Mouse (Mus musculus) heart, embryonic 10.5 days (tissue): ENCODE measurements at regions not wholly inside any gene's neighbourhood (a gene's known extent, or its start where the extent isn't known, plus 50 kb on each side); places are given as distances from the start of the nearest gene placed in this dataset.
A peak's percentile ranks its signal among the peaks of the same experiment; 100 is the strongest.

Experiments used
- DNase-seq: peaks from one replicate; pipeline ENCODE4 v3.0.0-alpha.2; 2017; ENCODE audit warnings: low spot score
- H3K27ac ChIP-seq: fragments of 300-500 bp; sonication (generic); 2 replicates; pipeline ENCODE4 v1.5.1; 2016; ENCODE audit warnings: mild to moderate bottlenecking
- H3K27me3 ChIP-seq: fragments of 300-500 bp; sonication (generic); 2 replicates; pipeline ENCODE4 v1.6.1; 2016; ENCODE audit warnings: mild to moderate bottlenecking; ENCODE audit not compliant: poor library complexity, insufficient read depth, severe bottlenecking
- H3K36me3 ChIP-seq: fragments of 300-500 bp; sonication (generic); 2 replicates; pipeline ENCODE4 v1.6.1; 2016; ENCODE audit warnings: mild to moderate bottlenecking, moderate library complexity
- H3K4me1 ChIP-seq: fragments of 300-500 bp; sonication (generic); 2 replicates; pipeline ENCODE4 v1.6.1; 2016; ENCODE audit warnings: mild to moderate bottlenecking
- H3K4me3 ChIP-seq: fragments of 300-500 bp; sonication (generic); 2 replicates; pipeline ENCODE4 v1.5.1; 2016; ENCODE audit warnings: mild to moderate bottlenecking, moderate library complexity
- H3K9me3 ChIP-seq: fragments of 300-500 bp; sonication (generic); 2 replicates; pipeline ENCODE4 v1.6.1; 2016; ENCODE audit warnings: mild to moderate bottlenecking, moderate library complexity
- WGBS: fragments of 180-500 bp; shearing (Covaris S2); methylation state at CpG from one replicate; pipeline ENCODE4 v1.1.7; 2016; 5-methylcytosine and 5-hydroxymethylcytosine counted together

DNA sequence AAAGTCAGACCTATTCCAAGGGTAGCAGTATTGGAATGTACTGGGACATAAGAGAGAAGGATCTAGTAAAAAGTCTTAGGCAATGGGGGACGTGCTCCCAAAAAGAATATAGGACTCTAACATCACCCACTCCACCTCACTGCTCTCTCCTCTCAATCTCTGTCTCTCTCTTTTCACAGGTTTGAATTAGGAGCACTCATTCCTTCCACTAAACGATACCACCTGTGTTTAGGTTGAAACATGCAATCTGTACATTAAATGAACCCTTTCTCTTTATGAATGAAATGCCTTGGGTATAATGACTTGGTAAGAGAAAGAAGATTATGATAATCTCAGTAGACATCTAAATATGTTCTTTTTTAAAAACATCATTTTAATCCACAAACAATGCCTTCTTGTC is 129.4 kb downstream of the Zpld1 start:
- no peak overlapping the region for H3K4me3 ChIP-seq
- DNase-seq, result no peak
- H3K27ac ChIP-seq, result no peak overlapping the region
- H3K27me3 ChIP-seq, result no peaks in the 10 kb centered on the region
- no peaks in the 10 kb centered on the region for H3K4me1 ChIP-seq
- no peaks in the 10 kb centered on the region for H3K36me3 ChIP-seq
- 79% methylated on average over 2 of the region's 2 CpGs for WGBS
- no peaks in the 10 kb centered on the region for H3K9me3 ChIP-seq

DNA sequence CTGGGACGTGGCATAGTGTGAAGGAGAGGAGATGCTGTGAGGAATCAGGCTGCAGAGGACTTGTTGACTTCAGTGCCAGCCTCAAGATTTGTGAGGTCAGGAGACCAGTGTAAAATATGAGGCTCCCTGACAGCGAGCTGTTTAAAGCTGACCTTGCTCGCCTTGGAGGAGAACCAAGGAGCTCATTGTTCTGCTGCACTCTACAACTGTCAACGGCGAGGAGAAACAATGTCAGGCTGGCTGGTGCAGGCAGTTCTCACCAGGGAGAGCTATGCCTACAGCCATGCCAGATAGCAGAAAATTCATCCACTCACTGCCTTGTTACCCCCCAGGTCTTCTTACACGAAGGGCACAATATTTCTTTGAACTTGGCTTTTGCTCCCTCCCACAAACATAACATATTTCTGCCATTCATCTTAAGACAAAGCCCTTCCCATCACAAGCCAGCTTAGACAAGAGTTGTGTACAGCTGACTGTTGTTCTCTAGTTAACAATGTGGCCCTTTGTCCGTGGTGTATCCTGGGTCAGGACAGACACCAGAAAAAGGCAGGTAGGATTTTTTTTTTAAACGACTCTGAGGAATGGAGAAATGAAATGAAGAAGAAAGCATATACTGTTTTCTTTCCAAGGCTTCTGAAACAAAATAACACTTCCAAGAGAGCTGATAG is 131.5 kb downstream of the Zpld1 start:
- H3K27ac ChIP-seq, result no peak overlapping the region
- H3K4me3 ChIP-seq, result no peak overlapping the region
- no peaks in the 10 kb centered on the region for H3K9me3 ChIP-seq
- no peaks in the 10 kb centered on the region for H3K36me3 ChIP-seq
- H3K4me1 ChIP-seq, result no peaks in the 10 kb centered on the region
- WGBS, result 67% methylated on average over 8 of the region's 8 CpGs
- DNase-seq, result no peak
- no peaks in the 10 kb centered on the region for H3K27me3 ChIP-seq

DNA sequence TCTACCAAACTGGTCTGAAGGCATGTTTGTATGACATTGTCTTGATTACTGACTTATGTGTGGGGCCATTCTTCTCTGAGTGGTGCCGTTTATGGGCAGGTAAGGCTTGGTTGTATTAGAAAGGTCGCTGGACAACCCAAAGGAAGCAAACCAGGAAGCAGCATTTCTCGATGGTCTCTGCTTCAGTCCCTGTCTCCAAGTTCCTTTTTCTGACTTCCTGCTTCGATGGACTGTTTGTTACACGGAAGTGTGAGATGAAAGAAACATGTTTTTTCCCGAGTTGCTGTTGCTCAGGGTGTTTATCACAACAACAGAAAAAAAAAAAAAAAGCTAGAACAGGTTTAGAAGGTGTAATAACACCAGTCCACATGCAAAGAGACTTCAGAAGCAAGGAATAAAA is 134.9 kb downstream of the Zpld1 start:
- no peak for DNase-seq
- H3K27ac ChIP-seq, result no peak overlapping the region
- no peak overlapping the region for H3K4me3 ChIP-seq
- WGBS, result 73% methylated on average over 6 of the region's 6 CpGs
- no peaks in the 10 kb centered on the region for H3K36me3 ChIP-seq
- H3K4me1 ChIP-seq, result no peaks in the 10 kb centered on the region
- no peaks in the 10 kb centered on the region for H3K27me3 ChIP-seq
- no peaks in the 10 kb centered on the region for H3K9me3 ChIP-seq

DNA sequence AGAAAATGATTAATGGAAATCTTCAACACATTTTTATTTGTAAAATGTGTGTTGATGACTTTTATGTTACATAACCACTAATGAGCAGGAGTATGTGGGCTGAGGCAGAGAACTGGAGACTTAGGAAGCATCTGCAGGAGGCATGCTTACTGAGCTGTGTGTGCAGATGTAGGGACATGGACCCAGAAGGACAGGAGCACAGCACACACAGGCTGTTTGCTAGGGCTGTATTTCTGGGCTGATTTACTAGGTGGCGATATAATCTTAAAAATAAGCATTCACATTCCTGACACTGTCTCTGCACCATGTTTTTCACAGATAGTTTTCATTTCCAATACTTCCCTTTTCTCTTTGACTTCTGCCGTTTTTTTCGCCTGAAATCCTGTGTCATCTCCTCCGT is 146.1 kb downstream of the Zpld1 start:
- no peaks in the 10 kb centered on the region for H3K27me3 ChIP-seq
- no peaks in the 10 kb centered on the region for H3K36me3 ChIP-seq
- no peak overlapping the region for H3K27ac ChIP-seq
- DNase-seq, result no peak
- H3K4me1 ChIP-seq, result no peaks in the 10 kb centered on the region
- no peak overlapping the region for H3K4me3 ChIP-seq
- H3K9me3 ChIP-seq, result no peaks in the 10 kb centered on the region
- WGBS, result 52% methylated on average over 4 of the region's 4 CpGs

DNA sequence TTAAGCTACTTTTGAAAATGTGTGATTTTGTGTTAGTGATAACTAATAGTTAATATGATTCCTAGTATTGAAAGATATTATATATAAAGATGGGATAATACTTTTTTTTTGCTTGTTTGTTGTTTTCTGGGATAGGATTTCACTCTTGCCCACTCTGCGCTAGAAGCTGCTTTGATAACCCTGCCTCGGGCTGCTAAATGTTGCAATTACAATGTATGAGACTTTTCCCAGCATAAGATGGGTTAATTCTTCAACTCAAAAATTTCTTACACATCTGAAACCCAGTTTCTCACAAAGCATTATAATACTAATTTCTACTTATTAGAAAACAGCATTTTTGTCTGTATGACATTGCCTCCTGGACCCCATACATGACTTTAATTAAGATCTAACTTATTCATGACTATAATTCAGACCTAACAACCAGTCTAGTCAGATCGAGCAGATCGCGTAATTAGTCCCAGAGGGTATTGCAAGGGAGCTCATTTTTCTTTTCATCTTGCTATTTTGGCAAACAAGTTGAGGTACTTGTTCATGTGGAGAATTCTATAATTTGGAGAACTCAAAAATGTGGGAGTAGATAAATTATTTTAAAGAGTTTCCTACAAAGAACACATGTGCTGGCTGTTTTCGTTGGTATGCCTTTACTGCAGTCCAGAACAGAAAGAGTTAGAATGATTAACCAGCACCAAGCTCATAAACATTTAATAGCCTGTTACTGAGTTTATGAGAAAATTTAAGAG is 155.2 kb downstream of the Zpld1 start:
- WGBS, result 87% methylated on average over 6 of the region's 6 CpGs
- no peak overlapping the region for H3K27ac ChIP-seq

DNA sequence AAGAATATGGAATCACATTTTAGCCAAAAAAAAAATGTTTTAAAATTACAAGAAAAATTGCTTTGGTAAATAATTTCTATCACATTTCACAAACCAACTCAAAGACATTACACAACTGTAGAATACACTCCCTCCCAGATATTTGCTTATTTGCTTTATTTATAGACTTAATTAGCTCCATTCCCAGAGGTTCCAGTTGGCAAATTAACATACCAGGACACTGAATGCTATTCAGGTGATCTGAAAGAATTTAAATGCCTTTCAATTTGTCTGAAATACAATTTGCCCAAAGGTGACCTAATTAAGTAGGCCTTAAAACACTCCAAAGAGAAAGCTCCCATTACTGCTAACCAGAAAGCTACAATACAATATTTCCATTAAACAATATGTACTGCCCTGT is 162.8 kb downstream of the Zpld1 start:
- H3K36me3 ChIP-seq, result no peaks in the 10 kb centered on the region
- H3K4me3 ChIP-seq, result no peak overlapping the region
- DNase-seq, result no peak
- H3K4me1 ChIP-seq, result no peaks in the 10 kb centered on the region
- H3K27me3 ChIP-seq, result no peaks in the 10 kb centered on the region
- no peak overlapping the region for H3K27ac ChIP-seq
- H3K9me3 ChIP-seq, result no peaks in the 10 kb centered on the region

More for the DNA sequence above, 155.2 kb downstream of the Zpld1 start:
- Histone ChIP-seq H3K36me3 (no peaks in the 10 kb centered on the region), H3K27me3 (no peaks in the 10 kb centered on the region), H3K4me1 (no peaks in the 10 kb centered on the region), H3K9me3 (no peaks in the 10 kb centered on the region), H3K4me3 (no peak overlapping the region)
- DNase-seq, result no peak

DNA sequence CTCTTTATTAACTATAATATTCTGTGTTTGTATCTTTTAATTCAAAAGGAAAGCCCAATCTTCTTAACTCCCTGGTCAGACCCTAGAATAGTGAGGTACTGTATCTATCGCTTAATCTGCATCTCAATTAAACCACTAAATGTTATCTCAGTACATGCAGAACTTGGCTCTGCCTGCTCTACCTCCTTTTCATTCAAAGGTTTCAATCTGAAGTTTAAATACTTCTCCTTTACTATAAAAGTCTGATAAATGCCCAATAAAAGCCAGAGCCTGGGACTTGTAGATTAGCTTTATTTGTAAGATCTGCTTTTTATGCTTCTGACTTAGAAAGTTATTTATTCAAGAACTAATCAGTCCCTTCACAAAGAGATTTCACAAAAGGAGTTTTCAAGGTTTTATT is 200.1 kb downstream of the Zpld1 start:
- H3K27me3 ChIP-seq, result no peaks in the 10 kb centered on the region
- no peaks in the 10 kb centered on the region for H3K36me3 ChIP-seq
- H3K4me3 ChIP-seq, result no peak overlapping the region
- no peaks in the 10 kb centered on the region for H3K9me3 ChIP-seq
- no peak for DNase-seq
- WGBS, result 83% methylated on average over 1 of the region's 1 CpGs
- no peak overlapping the region for H3K27ac ChIP-seq
- H3K4me1 ChIP-seq, result no peaks in the 10 kb centered on the region

DNA sequence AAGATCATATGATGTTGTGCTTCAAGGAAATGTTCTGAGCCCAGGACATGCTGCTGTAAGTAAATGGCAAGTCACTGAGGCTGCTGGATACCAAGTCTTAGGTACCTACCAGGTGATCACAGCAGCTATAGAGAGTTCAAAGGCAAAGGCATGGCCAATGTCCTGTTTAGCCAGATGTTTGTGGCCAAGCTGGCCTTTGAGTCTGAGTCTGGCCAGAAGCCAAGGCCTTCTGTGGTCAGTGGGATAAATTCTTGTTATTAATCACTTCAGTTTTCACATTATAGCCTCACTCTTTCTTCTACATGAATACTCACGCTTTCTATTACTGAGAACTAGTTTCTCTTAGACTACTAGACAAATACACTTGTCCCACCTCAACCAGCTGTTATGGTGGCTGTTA is 210.3 kb downstream of the Zpld1 start:
- no peak overlapping the region for H3K27ac ChIP-seq

DNA sequence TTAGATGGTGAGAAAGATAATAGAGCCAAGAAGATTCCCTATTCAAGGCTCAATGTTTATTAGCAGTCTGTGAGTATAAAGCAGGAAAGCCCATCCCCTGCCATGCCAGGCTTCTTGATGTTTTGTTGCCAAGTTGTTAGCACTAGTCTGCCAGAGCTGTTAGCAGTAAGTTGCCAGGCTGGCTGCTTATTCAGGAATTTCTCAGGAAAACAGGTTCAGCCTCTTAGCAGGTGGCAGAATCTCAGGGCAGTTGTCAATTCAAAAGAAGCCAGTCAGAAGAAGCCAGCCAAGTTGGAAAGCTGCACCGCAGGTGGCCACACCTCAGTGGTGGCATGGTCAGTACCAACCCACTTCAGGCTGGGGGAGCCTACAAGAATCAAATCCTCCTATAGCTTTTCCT is 221.6 kb downstream of the Zpld1 start:
- H3K27me3 ChIP-seq, result no peaks in the 10 kb centered on the region
- no peak overlapping the region for H3K4me3 ChIP-seq
- H3K9me3 ChIP-seq, result no peaks in the 10 kb centered on the region
- no peak for DNase-seq
- 63% methylated on average over 1 of the region's 1 CpGs for WGBS
- H3K36me3 ChIP-seq, result no peaks in the 10 kb centered on the region
- no peak overlapping the region for H3K27ac ChIP-seq
- no peaks in the 10 kb centered on the region for H3K4me1 ChIP-seq

More for the DNA sequence above, 210.3 kb downstream of the Zpld1 start:
- no peaks in the 10 kb centered on the region for H3K9me3 ChIP-seq
- no peaks in the 10 kb centered on the region for H3K36me3 ChIP-seq
- WGBS, result 80% methylated on average over 1 of the region's 1 CpGs
- H3K27me3 ChIP-seq, result no peaks in the 10 kb centered on the region
- no peak overlapping the region for H3K4me3 ChIP-seq
- no peak for DNase-seq
- no peaks in the 10 kb centered on the region for H3K4me1 ChIP-seq

DNA sequence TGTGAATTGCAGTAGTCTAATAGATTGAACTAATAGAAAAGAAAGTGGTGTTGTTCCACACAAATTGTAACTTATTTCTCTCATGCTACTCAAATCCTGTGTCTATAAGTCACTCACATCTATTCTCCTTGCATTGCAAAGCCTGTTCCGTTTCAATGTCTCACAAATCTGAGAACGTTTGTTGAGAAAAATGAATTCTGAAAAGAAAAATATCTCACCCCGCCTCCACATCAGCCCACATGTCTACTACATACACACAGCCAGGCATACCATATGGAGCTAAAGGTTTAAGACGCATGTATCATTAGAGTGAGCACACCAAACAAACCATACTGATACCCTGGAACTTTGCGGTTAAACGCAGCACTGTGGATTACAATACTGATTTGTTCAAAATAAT is 258.0 kb downstream of the Zpld1 start:
- 90% methylated on average over 6 of the region's 6 CpGs for WGBS
- no peak overlapping the region for H3K4me3 ChIP-seq

DNA sequence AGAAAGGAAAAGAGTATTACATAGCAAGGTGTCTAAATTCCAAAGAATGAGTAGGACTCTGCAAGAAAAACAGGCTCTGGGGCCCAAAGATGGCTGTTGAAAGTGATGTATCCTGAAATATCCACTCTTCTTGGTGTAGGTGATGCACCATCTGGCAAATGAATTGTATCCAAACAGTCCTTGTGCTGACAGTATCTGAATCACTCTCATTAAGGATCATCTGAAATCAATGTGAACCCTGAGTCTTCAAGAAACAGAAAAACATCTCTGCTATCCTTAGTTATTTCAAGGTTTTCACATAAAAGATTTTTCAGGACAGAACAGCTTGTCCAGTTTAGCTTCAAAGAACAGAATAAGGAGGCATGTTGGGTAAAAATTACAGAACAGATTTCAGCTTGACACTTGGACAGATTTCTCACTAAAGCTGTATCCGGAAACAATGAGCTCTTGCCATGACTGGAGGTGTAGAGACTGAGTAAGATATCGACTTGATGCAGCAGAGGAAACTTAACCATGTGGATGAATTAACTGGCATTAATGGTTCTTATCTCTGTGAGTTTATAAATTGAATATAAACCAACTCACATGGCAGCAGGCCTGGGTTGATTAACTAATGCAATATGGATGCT is 296.0 kb downstream of the Zpld1 start:
- Histone ChIP-seq H3K4me3 (no peak overlapping the region), H3K27ac (no peak overlapping the region), H3K36me3 (no peaks in the 10 kb centered on the region), H3K9me3 (no peaks in the 10 kb centered on the region), H3K4me1 (no peaks in the 10 kb centered on the region), H3K27me3 (no peaks in the 10 kb centered on the region)
- 77% methylated on average over 2 of the region's 2 CpGs for WGBS
- DNase-seq, result no peak

More for the DNA sequence above, 258.0 kb downstream of the Zpld1 start:
- no peaks in the 10 kb centered on the region for H3K27me3 ChIP-seq
- no peak for DNase-seq
- H3K9me3 ChIP-seq, result no peaks in the 10 kb centered on the region
- no peaks in the 10 kb centered on the region for H3K4me1 ChIP-seq
- no peaks in the 10 kb centered on the region for H3K36me3 ChIP-seq
- H3K27ac ChIP-seq, result no peak overlapping the region

DNA sequence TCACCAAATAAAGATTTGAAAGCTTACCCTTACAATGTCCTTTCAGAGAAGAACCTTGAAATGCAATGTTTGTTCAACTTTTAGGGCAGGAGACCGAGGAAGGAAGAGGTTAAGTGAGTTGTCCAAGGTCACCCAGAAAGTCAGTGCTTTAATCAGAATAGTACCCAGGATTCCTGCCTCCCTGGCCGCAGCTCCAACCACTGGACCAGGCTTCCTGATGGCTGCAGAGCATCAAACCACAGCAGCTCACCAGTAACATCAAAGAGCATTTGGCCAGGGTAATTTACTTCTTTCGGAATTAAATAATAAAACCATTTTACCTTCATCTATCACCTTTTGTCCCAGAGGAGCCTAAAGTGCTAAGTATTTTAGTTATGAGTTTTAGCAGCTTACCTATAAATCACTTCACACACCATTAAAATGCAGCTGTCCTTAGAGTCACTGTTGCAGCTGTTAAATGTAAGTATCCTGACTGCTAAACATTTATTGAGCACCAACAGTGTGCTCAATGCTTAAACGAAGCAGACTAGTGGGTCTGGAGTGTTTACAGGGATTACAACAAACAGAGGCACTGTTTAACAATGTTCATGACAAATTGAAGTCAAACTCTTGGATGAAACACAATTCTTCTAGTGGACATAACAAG is 306.1 kb downstream of the Zpld1 start:
- no peak for DNase-seq
- Histone ChIP-seq H3K4me3 (no peak overlapping the region), H3K4me1 (no peaks in the 10 kb centered on the region), H3K27ac (no peak overlapping the region), H3K36me3 (no peaks in the 10 kb centered on the region), H3K27me3 (no peaks in the 10 kb centered on the region), H3K9me3 (no peaks in the 10 kb centered on the region)
- WGBS, result 58% methylated on average over 4 of the region's 4 CpGs

DNA sequence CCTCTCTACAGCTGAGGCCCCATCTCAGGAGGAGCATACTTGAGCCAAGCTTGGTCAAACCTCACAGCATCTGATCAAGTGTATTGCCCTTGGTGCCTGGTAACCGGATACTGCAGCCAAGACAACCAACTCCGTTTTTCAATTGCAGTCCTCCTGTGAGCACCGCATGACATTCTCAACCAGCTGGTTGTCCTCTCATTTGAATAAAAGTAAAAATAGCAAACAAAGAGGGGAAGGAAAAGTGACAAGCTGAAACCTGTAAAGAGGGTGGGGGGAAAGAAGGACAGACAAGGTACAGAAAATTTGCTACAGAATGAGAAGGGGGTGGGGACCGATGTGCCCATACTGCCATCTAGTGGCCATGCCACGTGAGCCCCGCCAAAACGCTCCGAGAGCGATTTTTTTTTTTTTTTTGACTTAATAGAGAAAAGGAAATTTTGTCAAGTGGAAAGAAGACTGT is 314.0 kb downstream of the Zpld1 start:
- Histone ChIP-seq H3K4me3 (peak overlapping the region; percentile 41), H3K9me3 (no peaks in the 10 kb centered on the region), H3K27me3 (no peaks in the 10 kb centered on the region), H3K27ac (no peak overlapping the region), H3K36me3 (no peaks in the 10 kb centered on the region), H3K4me1 (no peaks in the 10 kb centered on the region)
- peak; percentile 75 for DNase-seq
- WGBS, result 4% methylated on average over 9 of the region's 9 CpGs
